Mouse (Mus musculus) heart, adult 2 months (tissue): ENCODE measurements around the gene Rdm1.

Source experiments
- CTCF ChIP-seq: fragments of 200-600 bp; IDR thresholded peaks from 2 replicates; pipeline ENCODE4 v1.8.1; 2022; ENCODE audit warnings: antibody characterized with exemption, mild to moderate bottlenecking, moderate library complexity
- EP300 ChIP-seq: fragments of 200-500 bp; IDR thresholded peaks from 2 replicates; pipeline ENCODE4 v1.6.1; 2011; ENCODE audit warnings: low read depth, low read length, control low read depth; ENCODE audit not compliant: insufficient read depth
- POLR2A ChIP-seq: fragments of 200-500 bp; IDR thresholded peaks from 2 replicates; pipeline ENCODE4 v1.6.1; 2011; ENCODE audit warnings: mild to moderate bottlenecking, low read depth, low read length, control low read depth; ENCODE audit not compliant: insufficient read depth

- TF ChIP-seq POLR2A (no peak), CTCF (no peak), EP300 (no peak)
These were observed 36.9 kb upstream of the Rdm1 start for GRCm38 (mm10) chr11:101589989-101590624.
